Mouse (Mus musculus): ENCODE measurements around the gene Ccdc114. TPM values are rescaled to one million over a fixed set of nuclear protein-coding genes. Genes with fewer than 3 reads are reported as not detected.
"Not testable (repeated sequence)": the region's sequence is repeated elsewhere in the genome, so short reads cannot be mapped to it uniquely, and the experiment has no call there.

Gene Ccdc114
- polyA plus RNA-seq, 1 experiment from 2014 or later, result 1.2 TPM

DNA sequence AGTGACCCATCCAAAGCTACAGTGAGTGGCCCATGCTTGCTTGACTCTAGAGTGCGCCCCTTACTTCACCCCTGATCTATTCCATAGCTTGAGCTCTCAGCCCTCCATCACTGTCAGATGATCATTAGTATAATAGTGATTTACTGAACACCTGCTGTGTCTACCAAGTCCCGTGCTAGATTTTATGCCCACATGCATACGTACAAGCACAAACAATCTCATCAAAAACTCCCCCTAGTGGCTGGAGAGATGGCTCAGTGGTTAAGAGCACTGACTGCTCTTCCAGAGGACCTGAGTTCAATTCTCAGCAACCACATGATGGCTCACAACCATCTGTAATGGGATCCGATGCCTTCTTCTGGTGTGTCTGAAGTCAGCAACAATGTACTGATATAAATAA is 25.7 kb upstream of the Ccdc114 start:
- H3K9me3 ChIP-seq (replicated peaks); H3K36me3 ChIP-seq (replicated peaks); H3K27me3 ChIP-seq; ATAC-seq (ENCODE audit: insufficient read depth): not testable (repeated sequence)
- WGBS (ENCODE audit: insufficient replicate concordance), result 40% methylated on average over 4 of the region's 4 CpGs
- Histone ChIP-seq H3K4me3 (replicated peaks) (peak overlapping the region; percentile 62), H3K27ac (replicated peaks) (peak overlapping the region; percentile 81), H3K4me2 (peak overlapping the region; percentile 88), H3K4me1 (replicated peaks) (peaks cover 35% of the 10 kb centered on the region), H3K9ac (0 out of 2 replicates have a peak overlapping the region, but pooled peaks have one; percentile 56)

DNA sequence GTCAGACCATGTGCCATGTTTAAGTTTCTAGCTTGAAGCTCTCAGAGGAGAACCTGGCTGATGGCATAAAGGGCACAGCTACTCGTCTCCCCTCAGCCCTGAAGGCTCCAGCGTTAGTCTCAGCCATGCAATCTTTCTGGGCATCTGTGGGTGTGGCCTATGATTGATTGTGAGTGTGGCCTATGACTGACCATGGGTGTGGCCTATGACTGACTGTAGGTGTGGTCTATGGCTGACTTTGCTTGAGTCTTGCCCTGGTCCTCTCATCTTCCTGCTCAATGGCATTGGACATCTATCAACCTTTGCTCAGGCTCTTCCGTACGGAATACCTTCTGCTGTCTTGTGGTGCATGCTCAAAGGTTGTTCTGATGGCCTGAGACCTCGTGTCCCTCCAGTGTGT is 22.3 kb upstream of the Ccdc114 start:
- H3K4me2 ChIP-seq, result no peak overlapping the region
- 45% methylated on average over 5 of the region's 5 CpGs for WGBS (ENCODE audit: insufficient replicate concordance)
- peaks cover 26% of the 10 kb centered on the region for H3K4me1 ChIP-seq (replicated peaks)
- no peak overlapping the region for H3K4me3 ChIP-seq (replicated peaks)
- H3K36me3 ChIP-seq (replicated peaks), result peaks cover 8% of the 10 kb centered on the region; the same call in 1 of the 2 replicates
- H3K9ac ChIP-seq, result no peak overlapping the region
- ATAC-seq (ENCODE audit: insufficient read depth), result no peak
- peaks cover 9% of the 10 kb centered on the region; the same call in 1 of the 2 replicates for H3K9me3 ChIP-seq (replicated peaks)
- H3K27me3 ChIP-seq, result no peaks in the 10 kb centered on the region
- H3K27ac ChIP-seq (replicated peaks), result no peak overlapping the region

DNA sequence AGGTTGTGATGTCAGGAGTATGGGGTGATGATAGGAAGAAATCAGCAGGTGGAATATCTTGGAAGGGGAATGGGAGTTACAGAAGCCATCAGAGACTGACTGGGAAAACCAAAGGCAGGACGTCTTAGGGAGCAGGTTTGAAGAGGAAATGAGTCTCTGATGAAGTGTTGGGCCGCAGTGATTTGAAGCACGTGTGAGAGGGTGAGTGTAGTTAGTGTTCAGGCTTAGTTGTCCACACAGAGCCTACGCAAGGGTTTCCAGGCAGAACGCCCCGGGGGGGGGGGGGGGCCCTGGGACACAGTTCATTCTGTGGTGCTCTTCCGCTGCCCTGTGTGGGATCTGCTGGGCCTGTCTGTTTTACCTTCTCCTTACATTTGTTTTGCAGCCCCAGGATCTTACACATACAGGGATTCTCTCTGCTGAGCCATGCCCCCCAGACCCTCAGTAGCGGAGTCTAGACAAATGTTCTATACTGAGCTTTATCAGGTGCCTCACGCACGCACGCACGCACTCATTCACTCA is 21.3 kb upstream of the Ccdc114 start:
- H3K36me3 ChIP-seq (replicated peaks), result peaks cover 13% of the 10 kb centered on the region; the same call in 1 of the 2 replicates
- no peak for ATAC-seq (ENCODE audit: insufficient read depth)
- 69% methylated on average over 12 of the region's 12 CpGs for WGBS (ENCODE audit: insufficient replicate concordance)
- H3K27me3 ChIP-seq, result no peaks in the 10 kb centered on the region
- H3K4me1 ChIP-seq (replicated peaks), result peaks cover 18% of the 10 kb centered on the region
- H3K9me3 ChIP-seq (replicated peaks), result peaks cover 9% of the 10 kb centered on the region; the same call in 1 of the 2 replicates
- H3K4me3 ChIP-seq (replicated peaks), result no peak overlapping the region
- H3K27ac ChIP-seq (replicated peaks), result no peak overlapping the region
- H3K4me2 ChIP-seq, result no peak overlapping the region
- no peak overlapping the region for H3K9ac ChIP-seq

DNA sequence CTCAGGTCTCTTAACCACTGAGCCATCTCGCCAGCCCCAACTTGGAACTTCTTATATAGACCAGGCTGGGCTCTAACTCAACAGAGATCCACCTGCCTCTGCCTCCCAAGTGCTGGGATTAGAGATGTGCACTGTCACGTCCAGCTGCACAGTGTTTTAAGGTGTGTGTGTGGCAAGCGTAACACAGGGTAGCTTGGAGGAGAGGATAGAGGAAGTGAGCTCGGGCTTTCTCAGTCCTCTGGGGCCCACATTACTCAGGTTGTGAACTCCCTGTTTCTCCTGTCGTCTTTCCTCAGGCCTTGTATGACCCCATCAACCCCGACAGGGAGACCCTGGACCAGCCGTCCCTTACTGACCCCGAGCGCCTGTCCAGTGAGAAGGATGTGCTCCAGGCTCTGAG is 17.2 kb upstream of the Ccdc114 start:
- Histone ChIP-seq H3K27ac (replicated peaks) (no peak overlapping the region), H3K36me3 (replicated peaks) (peaks cover 45% of the 10 kb centered on the region), H3K4me3 (replicated peaks) (no peak overlapping the region), H3K4me1 (replicated peaks) (peaks cover 3% of the 10 kb centered on the region), H3K27me3 (no peaks in the 10 kb centered on the region), H3K9me3 (replicated peaks) (peaks cover 9% of the 10 kb centered on the region; the same call in 1 of the 2 replicates), H3K9ac (no peak overlapping the region), H3K4me2 (no peak overlapping the region)
- ATAC-seq (ENCODE audit: insufficient read depth), result no peak
- 62% methylated on average over 9 of the region's 9 CpGs for WGBS (ENCODE audit: insufficient replicate concordance)

DNA sequence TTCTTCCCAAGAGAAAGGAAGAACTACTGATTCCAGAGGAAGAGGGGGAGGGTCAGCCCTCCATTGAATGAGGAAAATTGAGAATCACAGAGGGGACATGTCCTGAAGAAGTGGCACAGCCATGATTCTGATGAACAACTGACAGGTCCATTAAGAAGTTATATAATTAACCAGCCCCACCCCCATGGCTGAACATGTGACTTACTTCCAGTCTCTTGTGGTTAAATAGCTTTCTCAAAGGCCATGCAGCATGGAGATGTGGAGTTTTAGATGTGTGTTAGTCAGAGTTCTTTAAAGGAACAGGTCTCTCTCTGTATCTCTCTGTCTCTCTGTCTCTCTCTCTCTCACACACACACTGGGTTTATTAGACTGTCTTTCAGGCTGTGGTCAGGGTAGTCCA is 15.5 kb upstream of the Ccdc114 start:
- H3K27ac ChIP-seq (replicated peaks), result no peak overlapping the region

DNA sequence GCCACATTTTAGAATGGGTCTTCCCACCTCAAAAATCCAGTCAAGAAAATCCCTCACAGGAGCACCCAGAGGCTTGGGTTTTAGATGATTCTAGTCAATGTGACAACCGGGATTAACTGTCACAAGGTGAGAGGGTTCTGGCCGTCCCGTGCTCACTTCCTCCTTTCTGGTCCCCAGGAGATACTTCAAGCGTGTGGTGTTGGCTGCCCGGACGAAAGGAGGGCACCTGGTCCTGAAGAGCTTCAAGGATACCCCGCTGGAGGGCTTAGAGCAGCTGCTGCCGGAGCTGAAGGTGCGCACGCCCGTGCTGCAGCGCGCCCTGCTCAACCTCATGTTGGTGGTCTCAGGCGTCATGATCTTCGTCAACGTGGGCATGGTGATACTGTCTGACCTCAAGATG is 14.7 kb upstream of the Ccdc114 start:
- 77% methylated on average over 16 of the region's 16 CpGs for WGBS (ENCODE audit: insufficient replicate concordance)
- Histone ChIP-seq H3K4me2 (no peak overlapping the region), H3K27ac (replicated peaks) (no peak overlapping the region), H3K27me3 (no peaks in the 10 kb centered on the region), H3K4me3 (replicated peaks) (no peak overlapping the region), H3K4me1 (replicated peaks) (no peaks in the 10 kb centered on the region), H3K9ac (no peak overlapping the region), H3K36me3 (replicated peaks) (peaks cover 55% of the 10 kb centered on the region), H3K9me3 (replicated peaks) (no peaks in the 10 kb centered on the region)
- no peak for ATAC-seq (ENCODE audit: insufficient read depth)

More for the DNA sequence above, 15.5 kb upstream of the Ccdc114 start:
- no peak for ATAC-seq (ENCODE audit: insufficient read depth)
- Histone ChIP-seq H3K4me3 (replicated peaks) (no peak overlapping the region), H3K9me3 (replicated peaks) (peaks cover 7% of the 10 kb centered on the region; the same call in 1 of the 2 replicates), H3K4me2 (no peak overlapping the region), H3K9ac (no peak overlapping the region), H3K36me3 (replicated peaks) (peaks cover 56% of the 10 kb centered on the region), H3K4me1 (replicated peaks) (no peaks in the 10 kb centered on the region), H3K27me3 (no peaks in the 10 kb centered on the region)

DNA sequence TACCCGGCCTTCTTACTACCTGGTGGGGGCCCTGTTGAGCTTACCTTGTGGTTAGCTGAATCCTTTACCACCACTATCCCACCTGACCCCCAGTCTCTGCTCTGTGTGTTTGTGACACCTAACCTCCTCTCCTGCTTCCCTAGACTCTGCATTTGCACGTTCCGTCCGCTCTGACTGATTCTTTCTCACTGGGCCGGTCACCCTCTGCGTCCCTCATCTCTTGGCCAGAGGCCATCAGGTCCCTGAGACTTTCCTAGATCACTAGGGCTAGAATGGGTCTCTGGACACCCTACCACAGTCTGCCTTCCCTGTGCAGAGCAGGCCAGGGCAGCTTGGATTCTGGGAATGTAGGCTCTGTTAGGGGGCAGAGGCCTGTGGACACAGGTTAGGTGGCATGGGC is 9.8 kb upstream of the Ccdc114 start:
- Histone ChIP-seq H3K4me1 (replicated peaks) (peaks cover 28% of the 10 kb centered on the region), H3K36me3 (replicated peaks) (peaks cover 48% of the 10 kb centered on the region), H3K9ac (no peak overlapping the region), H3K4me2 (no peak overlapping the region), H3K4me3 (replicated peaks) (no peak overlapping the region), H3K27me3 (no peaks in the 10 kb centered on the region), H3K9me3 (replicated peaks) (no peaks in the 10 kb centered on the region), H3K27ac (replicated peaks) (no peak overlapping the region)
- 70% methylated on average over 6 of the region's 6 CpGs for WGBS (ENCODE audit: insufficient replicate concordance)
- no peak for ATAC-seq (ENCODE audit: insufficient read depth)

DNA sequence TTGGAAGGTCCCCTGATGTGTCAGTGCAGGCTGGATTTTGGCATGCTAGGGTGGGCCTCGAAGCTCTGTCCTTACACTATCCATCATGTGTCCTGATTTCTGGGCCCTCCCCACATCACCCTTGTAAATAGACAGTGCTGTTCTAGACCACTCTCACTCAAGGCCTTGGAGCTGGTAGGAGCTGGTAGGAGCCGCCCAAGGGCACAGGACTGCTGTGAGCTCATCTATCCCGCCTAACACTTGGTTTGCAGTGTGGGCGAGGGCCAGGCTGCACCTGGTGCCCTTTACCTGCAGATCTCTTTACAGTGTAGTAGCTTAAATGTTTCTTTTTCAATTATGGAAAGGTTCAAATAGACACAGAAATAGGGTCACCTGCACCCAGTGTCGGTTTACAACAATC is 8.9 kb upstream of the Ccdc114 start:
- H3K4me1 ChIP-seq (replicated peaks), result peaks cover 37% of the 10 kb centered on the region
- no peak overlapping the region for H3K9ac ChIP-seq
- no peaks in the 10 kb centered on the region for H3K27me3 ChIP-seq
- H3K36me3 ChIP-seq (replicated peaks), result peaks cover 41% of the 10 kb centered on the region
- no peak for ATAC-seq (ENCODE audit: insufficient read depth)
- H3K9me3 ChIP-seq (replicated peaks), result no peaks in the 10 kb centered on the region
- no peak overlapping the region for H3K4me2 ChIP-seq
- 72% methylated on average over 5 of the region's 5 CpGs for WGBS (ENCODE audit: insufficient replicate concordance)
- H3K27ac ChIP-seq (replicated peaks), result no peak overlapping the region
- no peak overlapping the region for H3K4me3 ChIP-seq (replicated peaks)

DNA sequence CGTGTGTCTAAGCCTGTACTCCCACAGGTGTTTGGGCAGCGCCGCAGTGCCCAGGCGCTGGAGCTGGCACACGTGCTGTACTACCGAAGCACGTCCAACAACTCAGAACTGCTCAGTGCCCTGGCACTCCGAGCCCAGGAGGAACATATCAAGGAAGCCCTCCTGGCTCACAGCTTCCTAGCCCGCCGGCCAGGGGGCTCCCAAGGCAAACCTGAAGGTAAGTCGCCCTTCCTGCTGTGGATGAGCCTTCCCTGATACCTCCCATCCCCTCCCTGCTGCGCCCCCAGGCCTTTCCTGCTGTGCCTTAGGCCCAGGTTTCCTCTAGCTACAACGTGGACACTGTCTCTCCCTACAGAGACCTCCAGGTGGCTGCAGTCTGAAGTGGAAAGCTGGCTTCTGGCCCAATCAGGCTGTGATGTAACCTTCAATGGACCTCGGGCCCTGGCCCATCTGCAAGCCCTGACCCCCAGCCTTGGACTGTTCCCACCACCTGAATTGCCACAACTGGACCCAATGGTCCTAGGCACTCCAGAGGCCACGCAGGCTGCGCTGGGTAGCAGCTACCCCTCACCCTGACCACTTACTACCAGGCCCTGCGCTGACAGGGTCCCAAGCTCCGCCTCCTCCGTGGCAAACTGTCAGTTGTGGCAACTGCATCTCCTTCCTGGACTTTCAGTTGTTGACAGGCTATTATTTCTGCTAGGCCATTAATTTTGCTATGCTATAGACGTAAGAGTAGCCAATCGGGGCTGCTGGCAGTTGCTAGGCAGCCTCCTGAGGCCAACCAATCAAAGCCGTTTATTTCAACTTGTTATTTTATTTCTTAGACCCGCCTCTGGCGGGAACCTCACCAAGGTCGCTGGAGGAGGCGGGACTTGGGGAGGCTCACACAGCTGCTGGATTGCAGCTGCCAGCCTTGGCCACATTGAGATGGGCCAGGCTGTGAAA is 7.5 kb upstream of the Ccdc114 start:
- peak overlapping the region; percentile 45 for H3K4me3 ChIP-seq (replicated peaks)
- peak; percentile 43 for ATAC-seq (ENCODE audit: insufficient read depth)
- peak overlapping the region; percentile 55 for H3K4me2 ChIP-seq
- no peaks in the 10 kb centered on the region for H3K9me3 ChIP-seq (replicated peaks)
- H3K27ac ChIP-seq (replicated peaks), result peak overlapping the region; percentile 45
- H3K27me3 ChIP-seq, result no peaks in the 10 kb centered on the region
- peaks cover 31% of the 10 kb centered on the region for H3K36me3 ChIP-seq (replicated peaks)
- WGBS (ENCODE audit: insufficient replicate concordance), result 40% methylated on average over 26 of the region's 26 CpGs
- H3K4me1 ChIP-seq (replicated peaks), result peaks cover 51% of the 10 kb centered on the region
- H3K9ac ChIP-seq, result peak overlapping the region; percentile 35

DNA sequence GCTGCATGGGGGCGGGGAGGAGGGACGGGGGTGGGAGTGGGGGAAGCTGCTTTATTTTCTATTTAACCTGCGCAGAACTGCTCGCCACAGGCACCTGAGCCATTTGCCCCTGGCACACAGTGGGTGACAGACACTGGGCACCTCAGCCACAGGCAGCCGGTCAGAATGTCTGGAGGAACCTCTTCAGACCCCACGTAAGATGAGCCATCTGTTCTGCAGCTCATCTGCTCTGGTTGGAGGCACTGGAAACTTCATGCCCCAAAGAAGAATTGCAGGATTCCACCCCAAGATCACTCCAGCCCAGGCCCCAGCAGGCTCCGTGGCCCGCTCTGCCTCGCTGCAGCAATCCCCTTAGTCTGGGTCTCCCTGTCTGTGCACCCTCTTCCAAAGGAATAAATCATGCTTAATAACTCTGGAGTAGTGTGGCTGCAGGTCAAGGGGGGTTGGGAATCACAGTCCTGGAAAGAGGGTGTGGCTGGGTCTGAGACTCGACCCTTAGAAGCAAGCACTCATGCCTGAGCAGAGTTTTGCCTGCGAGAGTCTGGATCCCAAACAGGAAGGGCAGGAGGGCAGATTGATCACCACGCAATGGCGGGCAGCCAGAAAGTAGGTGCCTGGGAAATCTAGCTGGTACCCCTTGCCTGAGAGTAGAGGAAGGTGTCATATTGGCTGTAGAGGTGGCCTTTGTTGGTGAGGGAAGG is 6.7 kb upstream of the Ccdc114 start:
- no peaks in the 10 kb centered on the region for H3K9me3 ChIP-seq (replicated peaks)
- H3K4me3 ChIP-seq (replicated peaks), result peak overlapping the region; percentile 45
- no peaks in the 10 kb centered on the region for H3K27me3 ChIP-seq
- 37% methylated on average over 13 of the region's 13 CpGs for WGBS (ENCODE audit: insufficient replicate concordance)
- H3K36me3 ChIP-seq (replicated peaks), result peaks cover 31% of the 10 kb centered on the region
- H3K4me2 ChIP-seq, result peak overlapping the region; percentile 55
- 0 out of 2 replicates have a peak, but pooled peaks have one; percentile 1 for ATAC-seq (ENCODE audit: insufficient read depth)
- H3K27ac ChIP-seq (replicated peaks), result peak overlapping the region; percentile 45; the same call in 1 of the 2 replicates
- H3K4me1 ChIP-seq (replicated peaks), result peaks cover 59% of the 10 kb centered on the region
- no peak overlapping the region for H3K9ac ChIP-seq

DNA sequence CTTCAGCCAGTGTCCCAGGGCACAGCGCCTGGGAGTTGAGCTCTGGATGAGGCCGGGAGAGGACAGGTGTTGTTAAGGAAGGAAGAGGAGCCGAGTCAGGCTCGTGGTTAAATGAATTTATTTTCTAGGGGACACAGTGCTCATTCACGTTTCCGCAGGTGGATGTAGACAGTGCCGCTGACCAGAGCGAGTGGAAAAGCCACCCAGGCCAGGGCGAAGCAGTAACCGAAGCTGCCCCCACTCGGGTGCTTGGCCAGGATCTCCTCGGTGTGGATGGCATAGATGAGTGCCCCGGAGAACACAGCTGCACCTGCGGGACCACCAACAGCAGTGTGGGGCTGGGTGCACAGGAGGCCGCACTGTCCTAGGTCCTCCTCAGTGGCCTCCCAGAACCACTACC is 5.9 kb upstream of the Ccdc114 start:
- Histone ChIP-seq H3K4me3 (replicated peaks) (no peak overlapping the region), H3K27ac (replicated peaks) (no peak overlapping the region), H3K9me3 (replicated peaks) (no peaks in the 10 kb centered on the region), H3K9ac (no peak overlapping the region), H3K4me2 (no peak overlapping the region), H3K4me1 (replicated peaks) (peaks cover 67% of the 10 kb centered on the region), H3K36me3 (replicated peaks) (peaks cover 25% of the 10 kb centered on the region), H3K27me3 (no peaks in the 10 kb centered on the region)
- 84% methylated on average over 15 of the region's 15 CpGs for WGBS (ENCODE audit: insufficient replicate concordance)
- ATAC-seq (ENCODE audit: insufficient read depth), result no peak

All from liver, embryonic 15.5 days (tissue).